Mouse (Mus musculus): Measurements from ENCODE around the gene Gm49368. TPM values are rescaled to one million over a fixed set of nuclear protein-coding genes. Genes with fewer than 3 reads are reported as not detected.
A peak's percentile ranks its signal among the peaks of the same experiment; 100 is the strongest.
"Not testable (repeated sequence)": the region's sequence is repeated elsewhere in the genome, so short reads cannot be mapped to it uniquely, and the experiment has no call there.

Gene Gm49368
- polyA plus RNA-seq, 1 experiment from 2014 or later, result not detected

DNA sequence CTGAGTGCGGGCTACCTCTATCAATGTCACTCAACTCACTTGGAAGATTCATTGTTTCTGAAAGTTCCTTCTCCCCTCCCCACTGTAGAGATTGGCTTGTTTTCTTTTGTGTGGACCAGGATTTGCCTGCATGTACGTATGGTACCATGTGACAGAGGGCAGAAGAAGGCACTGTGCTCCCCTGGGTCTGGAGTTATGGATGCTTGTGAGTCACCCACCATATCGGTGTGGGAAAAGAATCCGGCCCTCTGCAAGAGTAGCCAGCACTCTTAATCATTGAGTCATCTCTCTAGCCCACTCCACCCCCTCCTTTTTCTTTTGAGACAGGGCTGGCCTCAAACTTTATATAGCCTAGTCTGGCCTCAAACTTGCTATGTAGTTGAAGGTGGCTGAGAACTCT is 37.6 kb upstream of the Gm49368 start:
- Histone ChIP-seq H3K36me3 (ENCODE audit: control insufficient read depth, insufficient read depth, low read length) (no peaks in the 10 kb centered on the region), H3K4me2 (no peak overlapping the region), H3K4me1 (ENCODE audit: control insufficient read depth, insufficient read depth, low read length) (no peaks in the 10 kb centered on the region; the same call in 1 of the 2 replicates), H3K27ac (ENCODE audit: low read depth, low read length) (no peak overlapping the region), H3K4me3 (ENCODE audit: low read depth, low read length) (no peak overlapping the region), H3K9ac (ENCODE audit: low read depth, low read length) (no peak overlapping the region), H3K27me3 (ENCODE audit: control insufficient read depth, insufficient read depth, low read length) (no peaks in the 10 kb centered on the region), H3K9me3 (replicated peaks; ENCODE audit: control insufficient read depth, low read length) (no peaks in the 10 kb centered on the region)
- 68% methylated on average over 4 of the region's 4 CpGs for WGBS (ENCODE audit: insufficient replicate concordance)
- ATAC-seq (replicated peaks; ENCODE audit: insufficient number of reproducible peaks, low FRiP score, low TSS enrichment), result no peak

- Histone ChIP-seq H3K4me3 (ENCODE audit: low read depth, low read length) (no peak overlapping the region), H3K4me1 (ENCODE audit: control insufficient read depth, insufficient read depth, low read length) (no peaks in the 10 kb centered on the region; the same call in 1 of the 2 replicates), H3K9me3 (replicated peaks; ENCODE audit: control insufficient read depth, low read length) (no peaks in the 10 kb centered on the region), H3K4me2 (no peak overlapping the region), H3K9ac (ENCODE audit: low read depth, low read length) (no peak overlapping the region), H3K36me3 (ENCODE audit: control insufficient read depth, insufficient read depth, low read length) (no peaks in the 10 kb centered on the region), H3K27me3 (ENCODE audit: control insufficient read depth, insufficient read depth, low read length) (no peaks in the 10 kb centered on the region), H3K27ac (ENCODE audit: low read depth, low read length) (no peak overlapping the region)
- no peak for ATAC-seq (replicated peaks; ENCODE audit: insufficient number of reproducible peaks, low FRiP score, low TSS enrichment)
- WGBS (ENCODE audit: insufficient replicate concordance), result 67% methylated on average over 4 of the region's 4 CpGs
Observed at GRCm38 (mm10) chr7:128025381-128025780, 37.1 kb upstream of the Gm49368 start.

DNA sequence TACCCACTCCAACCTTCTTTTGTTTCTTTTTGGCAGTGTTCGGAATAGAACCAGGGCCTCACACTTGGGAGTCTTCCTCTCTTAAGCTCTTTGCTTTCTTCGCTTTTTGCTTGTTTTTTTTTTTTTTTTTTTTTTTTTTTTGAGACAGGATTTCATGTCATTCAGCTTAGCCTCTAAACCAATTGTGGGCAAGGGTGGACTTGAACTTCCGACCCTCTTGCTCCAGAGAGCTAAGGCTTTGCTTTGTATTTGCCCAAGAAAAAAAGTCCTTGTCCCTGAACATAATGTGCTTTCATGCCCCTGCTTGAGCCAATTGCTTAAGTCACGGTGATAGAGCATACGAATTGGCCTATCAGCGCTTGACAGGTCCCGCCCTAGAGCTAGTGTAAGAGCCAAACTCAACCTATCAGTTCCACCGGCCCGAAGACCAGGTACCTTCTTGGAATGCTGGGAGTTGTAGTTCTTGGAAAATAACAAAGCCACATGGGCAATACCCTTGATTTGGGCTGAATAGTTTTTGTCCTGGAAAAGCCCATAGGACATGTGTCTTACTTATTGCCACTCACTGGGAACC is 31.0 kb upstream of the Gm49368 start:
- Histone ChIP-seq H3K4me3 (ENCODE audit: low read depth, low read length) (no peak overlapping the region), H3K9me3 (replicated peaks; ENCODE audit: control insufficient read depth, low read length) (no peaks in the 10 kb centered on the region), H3K27me3 (ENCODE audit: control insufficient read depth, insufficient read depth, low read length) (no peaks in the 10 kb centered on the region), H3K27ac (ENCODE audit: low read depth, low read length) (no peak overlapping the region), H3K36me3 (ENCODE audit: control insufficient read depth, insufficient read depth, low read length) (no peaks in the 10 kb centered on the region), H3K4me2 (no peak overlapping the region), H3K4me1 (ENCODE audit: control insufficient read depth, insufficient read depth, low read length) (no peaks in the 10 kb centered on the region), H3K9ac (ENCODE audit: low read depth, low read length) (no peak overlapping the region)
- 42% methylated on average over 9 of the region's 9 CpGs for WGBS (ENCODE audit: insufficient replicate concordance)
- ATAC-seq (replicated peaks; ENCODE audit: insufficient number of reproducible peaks, low FRiP score, low TSS enrichment), result 0 out of 2 replicates have a peak, but pooled peaks have one; percentile 55

DNA sequence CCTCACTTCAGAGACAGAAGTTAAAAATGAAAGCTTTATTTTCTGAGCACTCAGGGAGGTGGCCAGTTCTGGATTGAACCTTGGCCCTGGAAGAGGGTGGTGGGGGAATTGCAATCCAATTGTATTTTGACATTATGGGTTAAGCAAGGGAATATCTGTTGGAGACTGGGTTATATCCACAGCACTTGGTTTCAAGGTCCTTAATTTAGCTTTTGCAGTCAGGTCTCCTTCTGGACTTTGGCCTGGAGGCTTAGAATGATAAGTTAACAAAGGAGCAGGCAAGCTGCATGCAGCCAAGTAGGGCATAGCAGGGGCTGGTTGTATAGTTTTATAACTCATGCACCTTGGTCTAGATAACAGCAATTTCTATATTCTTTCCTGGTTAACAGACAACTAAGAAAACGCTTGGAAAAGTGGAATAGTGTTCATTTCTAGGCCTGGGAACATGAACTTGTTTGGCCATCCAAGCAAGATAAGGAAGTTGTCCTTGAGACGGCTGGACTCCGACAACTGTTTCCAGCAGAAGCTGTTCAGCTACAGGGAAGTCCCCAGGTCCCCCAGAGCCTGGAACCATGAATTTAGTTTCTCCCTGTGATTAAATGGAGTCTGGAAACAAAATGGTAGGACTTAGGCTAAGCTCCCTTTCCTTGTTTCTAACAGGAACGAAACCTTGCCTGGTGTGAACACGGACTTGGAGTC is 30.0 kb upstream of the Gm49368 start:
- no peaks in the 10 kb centered on the region for H3K36me3 ChIP-seq (ENCODE audit: control insufficient read depth, insufficient read depth, low read length)
- WGBS (ENCODE audit: insufficient replicate concordance), result 71% methylated on average over 5 of the region's 5 CpGs
- no peak overlapping the region for H3K27ac ChIP-seq (ENCODE audit: low read depth, low read length)
- H3K9ac ChIP-seq (ENCODE audit: low read depth, low read length), result no peak overlapping the region
- no peak for ATAC-seq (replicated peaks; ENCODE audit: insufficient number of reproducible peaks, low FRiP score, low TSS enrichment)
- no peaks in the 10 kb centered on the region for H3K27me3 ChIP-seq (ENCODE audit: control insufficient read depth, insufficient read depth, low read length)
- H3K9me3 ChIP-seq (replicated peaks; ENCODE audit: control insufficient read depth, low read length), result no peaks in the 10 kb centered on the region
- H3K4me1 ChIP-seq (ENCODE audit: control insufficient read depth, insufficient read depth, low read length), result no peaks in the 10 kb centered on the region
- H3K4me2 ChIP-seq, result no peak overlapping the region
- no peak overlapping the region for H3K4me3 ChIP-seq (ENCODE audit: low read depth, low read length)

GRCm38 (mm10) chr7:128032989-128033293 is 29.5 kb upstream of the Gm49368 start:
- H3K4me1 ChIP-seq (ENCODE audit: control insufficient read depth, insufficient read depth, low read length), result no peaks in the 10 kb centered on the region
- 88% methylated on average over 3 of the region's 3 CpGs for WGBS (ENCODE audit: insufficient replicate concordance)
- H3K4me2 ChIP-seq, result no peak overlapping the region
- no peaks in the 10 kb centered on the region for H3K27me3 ChIP-seq (ENCODE audit: control insufficient read depth, insufficient read depth, low read length)
- no peak overlapping the region for H3K9ac ChIP-seq (ENCODE audit: low read depth, low read length)
- no peak overlapping the region for H3K27ac ChIP-seq (ENCODE audit: low read depth, low read length)
- ATAC-seq (replicated peaks; ENCODE audit: insufficient number of reproducible peaks, low FRiP score, low TSS enrichment), result no peak
- no peak overlapping the region for H3K4me3 ChIP-seq (ENCODE audit: low read depth, low read length)
- no peaks in the 10 kb centered on the region for H3K36me3 ChIP-seq (ENCODE audit: control insufficient read depth, insufficient read depth, low read length)
- no peaks in the 10 kb centered on the region for H3K9me3 ChIP-seq (replicated peaks; ENCODE audit: control insufficient read depth, low read length)

GRCm38 (mm10) chr7:128033616-128034015 is 28.9 kb upstream of the Gm49368 start:
- H3K27ac ChIP-seq (ENCODE audit: low read depth, low read length), result no peak overlapping the region
- no peaks in the 10 kb centered on the region for H3K9me3 ChIP-seq (replicated peaks; ENCODE audit: control insufficient read depth, low read length)
- H3K36me3 ChIP-seq (ENCODE audit: control insufficient read depth, insufficient read depth, low read length), result no peaks in the 10 kb centered on the region
- H3K27me3 ChIP-seq (ENCODE audit: control insufficient read depth, insufficient read depth, low read length), result no peaks in the 10 kb centered on the region
- no peak for ATAC-seq (replicated peaks; ENCODE audit: insufficient number of reproducible peaks, low FRiP score, low TSS enrichment)
- 84% methylated on average over 4 of the region's 4 CpGs for WGBS (ENCODE audit: insufficient replicate concordance)
- H3K9ac ChIP-seq (ENCODE audit: low read depth, low read length), result no peak overlapping the region
- no peaks in the 10 kb centered on the region for H3K4me1 ChIP-seq (ENCODE audit: control insufficient read depth, insufficient read depth, low read length)
- no peak overlapping the region for H3K4me2 ChIP-seq
- H3K4me3 ChIP-seq (ENCODE audit: low read depth, low read length), result no peak overlapping the region

DNA sequence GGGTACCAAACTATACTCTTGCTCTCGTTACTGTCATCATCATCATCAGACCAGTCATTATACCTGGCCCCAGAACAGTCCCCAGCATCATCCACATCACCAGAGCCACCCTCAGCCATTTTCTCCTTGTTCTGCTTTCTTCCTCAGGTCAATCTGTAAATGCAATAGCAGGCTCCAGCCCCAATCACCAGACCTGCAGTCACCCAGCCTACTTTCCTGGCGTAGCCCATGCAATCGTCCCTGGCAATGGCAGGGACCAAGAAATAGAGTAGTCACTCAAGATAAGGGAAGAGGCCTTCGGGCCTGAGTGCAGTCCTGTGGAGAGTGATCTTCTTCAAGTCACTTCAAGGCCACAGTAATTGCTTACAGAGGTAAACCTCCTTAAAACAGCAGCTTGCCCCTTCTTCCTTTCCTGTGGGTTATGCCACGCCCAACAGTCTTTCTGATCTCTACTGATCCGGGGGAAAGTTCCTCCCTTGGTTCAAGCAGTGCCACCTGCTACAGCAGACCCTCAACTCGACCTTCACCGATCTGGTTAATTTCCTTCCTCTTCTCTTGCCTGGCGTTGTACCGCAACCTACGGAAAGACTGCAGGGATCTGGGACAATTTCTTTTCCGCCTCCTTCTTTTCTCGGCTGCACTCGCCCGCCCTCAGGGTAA is 20.2 kb upstream of the Gm49368 start:
- not testable (repeated sequence) for H3K9me3 ChIP-seq (replicated peaks; ENCODE audit: control insufficient read depth, low read length); H3K9ac ChIP-seq (ENCODE audit: low read depth, low read length); H3K36me3 ChIP-seq (ENCODE audit: control insufficient read depth, insufficient read depth, low read length); H3K4me2 ChIP-seq; H3K4me3 ChIP-seq (ENCODE audit: low read depth, low read length); H3K27ac ChIP-seq (ENCODE audit: low read depth, low read length); H3K27me3 ChIP-seq (ENCODE audit: control insufficient read depth, insufficient read depth, low read length); ATAC-seq (replicated peaks; ENCODE audit: insufficient number of reproducible peaks, low FRiP score, low TSS enrichment); H3K4me1 ChIP-seq (ENCODE audit: control insufficient read depth, insufficient read depth, low read length)
- WGBS (ENCODE audit: insufficient replicate concordance), result 65% methylated on average over 15 of the region's 15 CpGs

DNA sequence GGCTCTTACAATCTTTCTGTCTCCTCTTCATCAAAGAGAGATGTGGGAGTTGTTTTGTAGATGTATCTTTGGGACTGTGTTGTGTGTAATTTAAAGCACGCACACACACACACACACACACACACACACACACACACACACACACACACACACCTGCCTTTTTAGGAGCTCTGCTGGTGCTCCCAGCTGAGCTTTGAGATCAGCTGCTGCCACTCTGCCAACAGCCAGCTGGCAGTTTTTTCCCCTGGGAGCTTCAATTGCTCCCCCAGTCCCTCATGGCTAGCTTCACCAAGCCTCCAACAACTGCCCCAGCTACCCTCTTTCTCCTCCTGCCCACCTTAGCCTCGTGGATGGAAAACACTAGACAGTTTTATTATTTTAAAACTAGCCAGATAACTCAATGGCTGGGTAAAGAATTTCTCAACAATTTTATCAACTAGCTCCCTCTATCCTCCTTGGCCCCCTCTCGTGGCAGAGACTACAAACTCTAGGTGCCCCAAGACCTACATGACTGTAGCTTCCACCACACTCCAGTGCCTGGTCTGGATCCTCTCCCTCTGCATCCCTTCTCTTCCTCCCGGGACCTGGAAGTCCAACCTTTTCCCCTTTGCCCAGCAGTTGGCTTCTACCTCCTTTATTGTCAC is 18.2 kb upstream of the Gm49368 start:
- Histone ChIP-seq H3K4me2 (no peak overlapping the region), H3K4me3 (ENCODE audit: low read depth, low read length) (no peak overlapping the region), H3K9me3 (replicated peaks; ENCODE audit: control insufficient read depth, low read length) (no peaks in the 10 kb centered on the region), H3K36me3 (ENCODE audit: control insufficient read depth, insufficient read depth, low read length) (no peaks in the 10 kb centered on the region), H3K27ac (ENCODE audit: low read depth, low read length) (no peak overlapping the region), H3K27me3 (ENCODE audit: control insufficient read depth, insufficient read depth, low read length) (no peaks in the 10 kb centered on the region), H3K4me1 (ENCODE audit: control insufficient read depth, insufficient read depth, low read length) (no peaks in the 10 kb centered on the region), H3K9ac (ENCODE audit: low read depth, low read length) (no peak overlapping the region)
- no peak for ATAC-seq (replicated peaks; ENCODE audit: insufficient number of reproducible peaks, low FRiP score, low TSS enrichment)
- WGBS (ENCODE audit: insufficient replicate concordance), result 65% methylated on average over 4 of the region's 4 CpGs

All from heart, embryonic 11.5 days (tissue).